Mouse (Mus musculus) embryo, embryonic 11.5 days (tissue): ENCODE results near the gene Plin4.

Experiments used
- DNase-seq: peaks from one replicate; pipeline ENCODE4 v3.0.0-alpha.2; 2012; ENCODE audit warnings: low read depth, low spot score

Gene Plin4

DNA sequence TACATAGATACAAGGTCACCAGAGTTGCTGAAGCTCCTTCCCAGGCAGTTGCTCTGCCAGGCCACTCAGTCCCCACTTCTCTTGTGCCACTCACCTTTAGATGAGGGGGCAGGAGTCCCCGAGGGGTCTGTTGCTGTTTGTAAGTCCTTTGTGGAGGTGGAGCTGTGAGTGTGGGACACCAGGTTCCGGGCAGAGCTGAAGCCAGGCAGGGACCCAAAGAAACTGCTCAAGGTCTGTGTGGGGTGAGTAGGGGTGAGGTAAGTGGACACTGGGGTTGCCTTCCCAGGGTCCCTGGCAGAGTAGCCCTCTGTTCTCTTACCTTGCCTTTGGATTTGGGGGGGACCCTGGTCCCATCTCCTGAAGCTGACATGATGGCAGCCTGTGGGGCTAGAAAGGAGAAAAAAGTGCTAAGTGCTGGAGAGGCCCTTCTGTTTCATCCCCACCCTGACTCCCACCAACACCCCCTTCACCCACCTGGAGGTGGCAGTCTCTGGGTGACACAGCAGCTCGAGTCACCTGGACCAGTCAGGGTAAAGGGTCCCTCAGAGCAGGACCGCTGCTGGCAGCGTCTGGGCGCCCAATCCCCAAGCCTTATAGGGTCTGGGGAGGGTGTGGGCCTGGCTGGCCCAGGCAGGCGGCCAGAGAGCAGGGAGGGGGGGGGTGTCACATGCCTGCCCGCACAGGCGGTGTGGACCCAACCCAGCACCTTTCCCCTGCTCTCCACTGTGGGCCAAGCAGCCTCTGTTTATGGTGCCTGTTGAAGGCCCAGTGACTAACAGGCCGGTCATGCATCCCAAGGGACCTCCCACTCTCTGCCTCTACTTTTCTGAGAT lies at the start of gene Plin4:
Plin4 (minus strand) TSS at position 585 of the 833 bp plus-strand sequence.
- DNase-seq = no peak

DNA sequence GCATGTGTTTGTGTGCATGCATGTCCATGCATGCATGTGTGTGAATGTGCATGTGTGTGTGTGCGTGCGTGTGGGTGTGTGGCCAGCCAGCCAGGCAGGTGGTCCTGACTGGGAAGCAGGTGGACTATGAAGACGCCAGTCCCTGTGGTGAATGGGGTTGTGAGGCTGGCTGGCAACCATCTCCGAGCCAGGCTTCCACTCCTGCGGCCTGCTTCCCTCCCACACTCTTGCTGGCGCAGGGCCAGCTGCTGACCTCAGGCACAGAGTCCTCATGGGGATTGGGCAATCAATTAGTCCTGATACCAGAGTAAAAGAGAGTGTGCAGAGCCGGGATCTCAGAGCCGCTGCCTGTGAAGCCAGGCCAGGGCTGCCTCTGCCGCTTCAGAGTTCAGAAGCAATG lies 44.0 kb upstream of the Plin4 start:
- no peak for DNase-seq

- no peak for DNase-seq
Measured at GRCm38 (mm10) chr17:56149897-56150296, 40.3 kb upstream of the Plin4 start.

- DNase-seq = no peak
Measured at GRCm38 (mm10) chr17:56148790-56149618, 39.4 kb upstream of the Plin4 start.

GRCm38 (mm10) chr17:56148280-56148679 lies 38.7 kb upstream of the Plin4 start:
- DNase-seq = no peak

DNA sequence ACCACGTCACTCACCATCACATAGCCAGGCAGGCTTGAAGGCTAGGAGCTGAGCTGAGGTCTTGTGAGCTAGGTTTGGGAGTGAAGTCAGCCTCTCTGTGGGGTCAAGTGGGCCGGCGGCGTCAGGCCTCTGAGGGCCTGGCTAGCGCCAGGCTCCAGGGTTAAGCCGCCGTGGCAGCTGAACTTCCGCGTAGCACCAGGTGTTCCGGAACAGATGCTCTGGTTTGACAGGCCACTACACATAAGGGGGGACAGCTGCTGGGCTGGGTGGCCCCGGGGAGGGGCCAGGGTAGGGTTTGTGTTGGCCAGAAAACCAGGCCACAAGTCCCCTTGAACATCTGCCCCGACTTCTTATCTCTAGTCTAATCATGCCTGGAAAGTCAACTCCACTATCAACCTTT lies 37.8 kb upstream of the Plin4 start:
- no peak for DNase-seq

DNA sequence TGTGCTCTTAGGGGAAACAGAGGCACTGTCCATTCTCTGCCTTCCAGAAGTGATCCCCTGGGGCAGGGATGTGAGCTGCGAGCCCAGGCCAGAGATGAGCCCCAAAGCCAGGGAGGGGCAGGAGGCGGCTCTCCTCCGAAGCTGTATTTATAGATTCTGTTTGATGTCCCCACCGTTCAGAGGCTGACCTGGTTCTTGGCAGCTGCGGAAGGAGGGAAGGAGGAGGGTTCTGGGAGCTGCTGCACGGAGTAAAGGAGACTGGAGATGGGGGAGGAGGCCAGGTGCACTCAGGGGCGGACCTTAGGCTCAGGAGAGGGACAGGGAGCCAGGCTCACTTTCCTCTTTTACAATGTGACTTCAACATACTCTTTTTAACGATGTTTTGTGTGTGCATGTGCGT lies 36.5 kb upstream of the Plin4 start:
- DNase-seq = no peak

- DNase-seq = no peak
Measured at GRCm38 (mm10) chr17:56144546-56144945, 34.9 kb upstream of the Plin4 start.

GRCm38 (mm10) chr17:56141702-56142605 lies 32.4 kb upstream of the Plin4 start:
- DNase-seq = no peak

GRCm38 (mm10) chr17:56139858-56140595 lies 30.4 kb upstream of the Plin4 start, which contains the start of gene Sema6b:
Sema6b (minus strand) TSS chr17:56140343.
- no peak for DNase-seq

- DNase-seq = no peak
Measured at GRCm38 (mm10) chr17:56139355-56139754, 29.8 kb upstream of the Plin4 start.

DNA sequence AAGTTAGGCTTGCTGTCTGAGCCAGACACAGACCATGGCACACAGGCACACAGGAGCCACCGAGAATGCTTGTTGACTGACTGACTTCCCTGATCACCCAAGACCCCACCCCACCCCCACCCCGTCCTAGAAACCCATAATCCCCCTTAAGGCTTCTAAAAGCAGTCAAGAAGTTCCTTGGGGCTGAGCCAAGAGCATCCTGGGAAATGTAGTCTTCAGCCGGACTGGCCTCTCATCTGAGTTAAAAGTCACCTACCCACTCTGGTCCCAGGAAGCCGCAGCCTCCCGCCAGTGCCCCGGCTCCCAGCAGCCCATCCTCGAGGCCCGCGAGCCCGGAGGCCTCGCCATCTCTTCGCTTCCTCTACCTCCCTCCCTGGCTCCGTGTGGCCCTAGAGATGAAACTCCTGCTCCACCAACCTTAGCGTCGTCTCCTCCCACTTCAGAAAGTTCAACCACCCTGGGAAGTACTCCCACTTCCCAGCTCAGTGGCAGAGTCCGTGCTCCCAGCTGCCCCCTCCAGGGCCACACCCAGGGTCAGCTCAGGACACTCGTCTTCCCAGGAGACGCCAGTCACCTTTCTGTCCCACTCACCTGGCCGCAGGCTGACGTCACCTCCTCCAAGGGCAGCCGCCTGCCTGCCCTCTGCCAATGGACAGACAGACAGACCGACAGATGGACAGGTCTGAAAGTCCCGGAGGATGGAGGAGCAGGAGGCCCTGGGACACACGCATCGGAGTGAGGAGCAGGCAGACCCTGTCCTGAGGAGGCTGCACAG lies 28.4 kb upstream of the Plin4 start:
- DNase-seq = no peak

DNA sequence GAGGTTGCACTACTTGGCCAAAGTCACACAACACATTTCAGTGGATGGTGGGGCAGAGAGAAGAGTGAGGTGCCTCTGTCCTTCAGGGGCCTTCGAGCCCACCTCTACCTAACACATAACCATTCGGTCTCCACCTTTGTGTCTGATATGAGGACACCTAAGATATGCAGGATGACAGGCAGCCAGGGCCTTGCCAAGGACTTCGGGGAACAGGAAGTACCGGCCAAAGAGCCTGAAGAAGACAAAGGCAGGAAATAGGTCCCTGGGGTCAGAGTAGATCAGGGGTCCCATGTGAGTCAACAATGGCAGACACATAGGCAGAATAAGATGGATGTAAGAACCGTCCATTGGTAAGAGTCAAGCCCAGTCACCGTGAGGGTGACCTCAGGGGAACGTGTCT lies 27.0 kb upstream of the Plin4 start:
- no peak for DNase-seq

DNA sequence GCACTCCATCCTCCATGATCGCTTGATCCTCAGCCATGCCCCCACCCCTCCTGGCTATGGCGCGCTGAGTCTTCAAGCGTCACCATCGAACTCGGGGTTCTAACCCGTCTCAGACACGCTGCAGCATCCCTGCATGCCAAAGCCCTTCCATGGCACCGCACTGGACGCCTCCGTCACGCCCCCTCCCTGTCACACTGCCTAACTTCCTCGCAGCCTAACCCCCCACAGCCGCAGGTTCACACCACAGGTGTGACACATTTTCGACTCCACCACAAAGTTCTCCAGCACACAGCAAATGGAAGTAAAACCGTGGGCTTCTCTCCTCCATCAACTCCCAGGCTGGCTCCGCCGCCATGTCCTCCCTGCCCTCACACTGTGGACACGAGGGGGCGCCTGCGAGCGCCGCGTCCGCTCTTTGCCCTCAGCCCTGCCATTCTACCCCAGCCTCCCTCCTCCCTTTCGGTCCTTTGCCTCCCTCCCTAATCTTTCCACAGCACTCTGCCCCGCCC lies 24.9 kb upstream of the Plin4 start:
- DNase-seq = no peak

GRCm38 (mm10) chr17:56133457-56134363 lies 24.1 kb upstream of the Plin4 start:
- DNase-seq = no peak

DNA sequence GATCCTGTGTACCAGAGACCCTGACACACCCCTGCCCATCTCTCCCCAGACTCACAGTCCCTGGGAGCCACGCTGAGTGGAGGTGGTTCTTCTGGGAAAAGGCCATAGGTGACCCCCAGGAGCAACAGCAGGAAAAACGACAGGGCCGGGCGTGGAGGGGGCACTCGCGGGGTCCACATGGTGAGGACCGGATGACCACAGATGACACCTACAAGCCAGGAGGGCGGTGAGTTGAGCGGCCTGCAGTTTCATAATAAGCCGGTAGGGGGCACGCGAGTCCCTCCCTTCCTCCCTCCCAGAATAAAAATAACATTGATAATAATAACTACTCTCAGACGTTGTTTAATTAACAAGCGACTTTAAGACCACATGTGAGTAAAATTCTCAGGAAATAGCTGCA lies 23.1 kb upstream of the Plin4 start:
- DNase-seq = no peak

DNA sequence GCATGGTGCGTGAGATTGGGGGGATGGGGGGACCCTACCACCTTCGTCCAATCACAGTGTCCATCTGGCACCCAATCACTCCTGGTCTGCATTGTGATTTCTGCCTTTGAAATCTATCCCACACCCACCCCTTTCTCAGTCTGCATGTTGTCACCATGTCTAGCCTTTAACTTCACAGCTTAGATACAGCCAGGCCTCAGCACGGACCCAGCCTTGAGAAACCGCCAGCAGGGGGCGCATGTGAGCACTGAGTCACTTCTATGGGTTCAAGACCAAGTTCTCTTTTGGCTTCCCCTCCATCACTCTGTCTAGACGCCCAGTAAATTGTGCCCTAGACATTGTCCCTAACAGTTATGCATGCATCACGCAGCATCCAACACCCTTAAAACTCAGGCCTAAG lies 22.2 kb upstream of the Plin4 start:
- no peak for DNase-seq

- DNase-seq = no peak
Measured at GRCm38 (mm10) chr17:56131136-56131535, 21.5 kb upstream of the Plin4 start.

- DNase-seq = no peak
Measured at GRCm38 (mm10) chr17:56128246-56128645, 18.6 kb upstream of the Plin4 start.
